Mouse (Mus musculus): ENCODE data around the gene Traf3ip2. TPM values are rescaled to one million over a fixed set of nuclear protein-coding genes. Genes with fewer than 3 reads are reported as not detected.
A peak's percentile ranks its signal among the peaks of the same experiment; 100 is the strongest.

Traf3ip2 gene
- polyA plus RNA-seq (2012), result 0.01 and 0.03 TPM in 2 replicates

DNA sequence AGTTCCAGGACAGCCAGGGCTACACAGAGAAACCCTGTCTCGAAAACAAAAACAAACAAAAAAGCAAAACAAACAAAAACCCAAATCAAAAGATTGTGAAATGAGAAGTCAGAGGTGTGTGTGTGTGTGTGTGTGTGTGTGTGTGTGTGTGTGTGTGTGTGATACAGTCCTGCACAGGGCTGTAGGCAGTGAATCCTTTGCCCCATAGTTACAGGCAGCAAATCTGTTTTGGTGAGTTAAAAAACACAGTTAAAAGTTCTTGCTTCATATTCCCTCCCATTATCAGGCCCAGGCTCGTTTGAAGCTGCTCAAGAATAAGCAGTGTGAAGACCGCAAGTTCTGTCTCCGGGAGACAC, at the start of gene Traf3ip2:
TSS of gene Traf3ip2 (plus strand) at position 302 of the 356 bp plus-strand sequence.
- Histone ChIP-seq H3K27me3 (ENCODE audit: control insufficient read depth) (no peaks in the 10 kb centered on the region), H3K4me3 (replicated peaks) (peak within 1 kb of the TSS; percentile 42), H3K36me3 (ENCODE audit: control insufficient read depth) (no peaks in the 10 kb centered on the region), H3K9me3 (ENCODE audit: control insufficient read depth, low read length) (no peaks in the 10 kb centered on the region), H3K4me1 (ENCODE audit: control insufficient read depth) (no peaks in the 10 kb centered on the region; the same call in 1 of the 2 replicates)
- TF ChIP-seq TAL1 (IDR thresholded peaks at IDR 0.05; ENCODE audit: low read length), result no peak

DNA sequence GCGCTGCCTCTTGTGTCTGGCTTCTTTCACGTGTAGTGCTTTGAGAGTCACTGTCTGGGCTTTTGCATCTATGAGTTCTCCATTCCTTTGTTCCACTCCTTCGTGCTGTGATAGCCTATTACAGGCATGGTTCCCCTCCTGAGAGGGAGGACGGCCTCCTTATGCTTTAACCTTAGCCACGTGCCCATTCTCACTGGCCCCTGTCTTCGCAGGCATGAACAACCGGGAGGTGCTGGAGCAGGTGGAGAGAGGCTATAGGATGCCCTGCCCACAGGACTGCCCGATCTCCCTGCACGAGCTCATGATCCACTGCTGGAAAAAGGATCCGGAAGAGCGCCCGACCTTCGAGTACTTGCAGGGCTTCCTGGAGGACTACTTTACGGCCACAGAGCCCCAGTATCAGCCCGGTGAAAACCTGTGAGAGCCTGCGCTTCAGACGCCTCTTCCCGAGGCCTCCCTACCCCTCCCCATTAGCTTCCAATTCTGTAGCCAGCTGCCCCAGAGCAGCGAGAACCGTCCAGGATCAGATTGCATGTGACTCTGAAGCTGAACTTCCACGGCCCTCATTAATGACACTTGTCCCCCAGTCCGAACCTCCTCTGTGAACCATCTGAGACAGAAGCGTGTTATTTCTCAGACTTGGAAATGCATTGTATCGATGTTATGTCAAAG, 49.0 kb upstream of the Traf3ip2 start:
- Histone ChIP-seq H3K36me3 (ENCODE audit: control insufficient read depth) (no peaks in the 10 kb centered on the region), H3K27me3 (ENCODE audit: control insufficient read depth) (no peaks in the 10 kb centered on the region), H3K4me1 (ENCODE audit: control insufficient read depth) (no peaks in the 10 kb centered on the region), H3K4me3 (replicated peaks) (no peak overlapping the region), H3K9me3 (ENCODE audit: control insufficient read depth, low read length) (no peaks in the 10 kb centered on the region)
- TF ChIP-seq GATA1 (IDR thresholded peaks at IDR 0.05; ENCODE audit: low read length), result no peak
- TF ChIP-seq TAL1 (IDR thresholded peaks at IDR 0.05; ENCODE audit: low read length), result no peak

DNA sequence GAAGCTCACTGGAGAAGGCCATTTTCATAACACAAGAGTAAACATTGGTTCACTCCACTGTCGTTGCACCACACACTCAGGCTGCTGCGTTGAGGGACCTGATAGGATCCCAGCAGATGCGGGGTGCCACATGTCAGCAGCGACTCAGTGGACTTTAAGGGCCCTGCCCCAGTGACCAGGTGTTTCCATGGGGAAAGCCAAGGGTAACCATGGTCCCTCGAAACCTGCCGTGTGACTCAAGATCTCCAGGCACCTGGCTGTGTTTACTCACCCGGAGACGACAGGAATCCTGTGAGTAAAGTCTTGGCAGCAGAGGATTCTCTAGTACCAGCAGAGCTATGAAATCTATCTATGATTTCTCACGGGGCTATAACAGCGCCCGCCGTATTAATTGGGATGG, 45.8 kb upstream of the Traf3ip2 start:
- no peak overlapping the region for H3K4me3 ChIP-seq (replicated peaks)
- no peak for TF ChIP-seq GATA1 (IDR thresholded peaks at IDR 0.05; ENCODE audit: low read length)
- no peak for TF ChIP-seq TAL1 (IDR thresholded peaks at IDR 0.05; ENCODE audit: low read length)
- no peaks in the 10 kb centered on the region for H3K27me3 ChIP-seq (ENCODE audit: control insufficient read depth)
- no peaks in the 10 kb centered on the region for H3K4me1 ChIP-seq (ENCODE audit: control insufficient read depth)
- no peaks in the 10 kb centered on the region for H3K36me3 ChIP-seq (ENCODE audit: control insufficient read depth)
- H3K9me3 ChIP-seq (ENCODE audit: control insufficient read depth, low read length), result no peaks in the 10 kb centered on the region

DNA sequence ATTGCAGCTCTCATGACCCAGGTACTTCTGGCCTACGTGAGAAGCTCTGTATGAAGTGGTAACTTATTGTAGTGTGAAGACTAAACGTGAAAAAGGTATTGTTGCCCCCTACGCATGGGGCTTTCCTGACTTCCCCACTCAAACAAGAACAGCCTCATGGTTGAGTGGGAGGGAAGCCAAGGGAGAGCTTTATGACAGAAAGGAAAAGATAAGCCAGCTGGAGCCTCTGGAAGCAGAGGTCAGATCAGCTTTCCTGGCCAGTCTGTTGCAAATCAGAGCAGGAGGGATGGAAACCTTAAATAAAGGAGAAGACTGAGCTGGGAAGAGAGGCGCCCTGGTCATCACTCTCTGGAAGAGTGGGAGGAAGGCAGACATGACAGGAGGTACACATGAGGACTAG, 43.7 kb upstream of the Traf3ip2 start:
- Histone ChIP-seq H3K4me3 (replicated peaks) (no peak overlapping the region), H3K36me3 (ENCODE audit: control insufficient read depth) (no peaks in the 10 kb centered on the region), H3K4me1 (ENCODE audit: control insufficient read depth) (no peaks in the 10 kb centered on the region), H3K9me3 (ENCODE audit: control insufficient read depth, low read length) (no peaks in the 10 kb centered on the region), H3K27me3 (ENCODE audit: control insufficient read depth) (no peaks in the 10 kb centered on the region)
- TF ChIP-seq GATA1 (IDR thresholded peaks at IDR 0.05; ENCODE audit: low read length) (no peak), TAL1 (IDR thresholded peaks at IDR 0.05; ENCODE audit: low read length) (no peak)

DNA sequence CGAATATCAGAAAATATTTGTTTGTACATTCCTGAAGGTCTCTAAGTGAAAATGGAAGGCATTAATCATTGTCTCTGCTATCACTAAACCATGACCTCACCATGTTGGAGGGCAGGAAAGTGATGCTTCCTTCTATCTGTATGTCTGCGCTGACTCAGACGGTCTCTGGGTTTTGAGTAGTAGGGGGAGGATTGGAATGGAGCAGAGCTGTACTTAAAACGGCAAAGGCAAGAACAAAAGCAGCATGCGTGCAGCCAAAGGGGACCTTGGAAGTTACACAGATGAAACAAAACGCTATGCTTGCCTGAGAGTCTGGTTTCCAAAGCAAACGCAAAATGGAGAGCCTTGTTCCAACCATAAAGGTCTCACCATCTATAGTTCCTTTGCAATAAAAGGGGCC, 41.7 kb upstream of the Traf3ip2 start:
- no peak overlapping the region for H3K4me3 ChIP-seq (replicated peaks)
- H3K36me3 ChIP-seq (ENCODE audit: control insufficient read depth), result no peaks in the 10 kb centered on the region
- H3K4me1 ChIP-seq (ENCODE audit: control insufficient read depth), result no peaks in the 10 kb centered on the region
- TF ChIP-seq GATA1 (IDR thresholded peaks at IDR 0.05; ENCODE audit: low read length), result no peak
- TF ChIP-seq TAL1 (IDR thresholded peaks at IDR 0.05; ENCODE audit: low read length), result no peak
- no peaks in the 10 kb centered on the region for H3K9me3 ChIP-seq (ENCODE audit: control insufficient read depth, low read length)
- H3K27me3 ChIP-seq (ENCODE audit: control insufficient read depth), result no peaks in the 10 kb centered on the region

DNA sequence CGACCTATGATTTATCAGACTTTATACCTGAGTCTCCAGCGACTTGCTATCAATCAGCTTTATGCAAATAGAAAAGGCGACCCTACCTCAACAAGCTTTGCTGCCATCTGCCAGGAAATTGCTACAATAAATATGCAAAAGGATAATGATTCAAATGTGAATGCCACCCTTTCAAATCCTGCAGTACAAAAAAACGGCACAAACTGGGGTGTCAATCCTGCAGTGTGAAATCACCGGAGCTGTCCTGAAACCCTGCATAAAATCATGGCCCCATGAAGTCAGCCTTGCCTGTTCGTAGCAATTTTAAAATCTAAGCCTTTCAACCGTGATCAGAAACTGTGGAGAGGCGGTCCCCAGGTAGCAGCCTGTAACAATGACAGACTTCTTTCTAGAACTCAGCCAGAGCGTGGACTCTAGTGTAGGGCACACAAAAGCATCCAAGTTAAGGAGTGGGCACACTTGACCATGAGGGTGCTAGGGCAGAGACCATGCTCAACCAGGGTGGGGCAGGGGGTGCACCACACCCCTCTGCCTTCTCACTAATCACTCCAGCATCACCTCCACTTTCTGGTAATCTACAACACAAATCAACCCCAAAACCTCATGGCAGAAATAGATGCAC, 40.6 kb upstream of the Traf3ip2 start:
- H3K36me3 ChIP-seq (ENCODE audit: control insufficient read depth), result no peaks in the 10 kb centered on the region

DNA sequence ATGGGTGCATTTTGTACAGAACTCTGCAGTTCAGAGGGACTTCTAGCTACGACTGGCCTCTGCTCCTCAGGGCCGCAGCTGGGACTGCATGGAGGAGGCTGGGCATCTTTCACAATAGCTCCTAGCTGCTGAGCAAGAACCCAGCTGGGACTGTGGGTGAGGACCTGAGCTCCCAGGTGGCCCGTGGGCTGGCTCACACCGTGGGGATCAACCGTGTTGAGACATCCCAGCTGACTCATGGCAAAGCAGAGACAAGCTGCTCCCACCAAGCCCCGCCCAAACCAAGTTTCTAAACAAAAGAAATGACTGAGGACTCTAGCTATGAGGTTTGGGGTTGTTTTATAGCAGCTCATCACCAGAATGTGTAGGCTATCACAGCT, 40.1 kb upstream of the Traf3ip2 start:
- no peak overlapping the region for H3K4me3 ChIP-seq (replicated peaks)
- no peaks in the 10 kb centered on the region for H3K9me3 ChIP-seq (ENCODE audit: control insufficient read depth, low read length)
- no peaks in the 10 kb centered on the region for H3K27me3 ChIP-seq (ENCODE audit: control insufficient read depth)
- no peaks in the 10 kb centered on the region for H3K4me1 ChIP-seq (ENCODE audit: control insufficient read depth)
- no peaks in the 10 kb centered on the region for H3K36me3 ChIP-seq (ENCODE audit: control insufficient read depth)
- no peak for TF ChIP-seq GATA1 (IDR thresholded peaks at IDR 0.05; ENCODE audit: low read length)
- TF ChIP-seq TAL1 (IDR thresholded peaks at IDR 0.05; ENCODE audit: low read length), result no peak

More for the DNA sequence above, 40.6 kb upstream of the Traf3ip2 start:
- H3K4me3 ChIP-seq (replicated peaks), result no peak overlapping the region
- no peaks in the 10 kb centered on the region for H3K4me1 ChIP-seq (ENCODE audit: control insufficient read depth)
- H3K9me3 ChIP-seq (ENCODE audit: control insufficient read depth, low read length), result no peaks in the 10 kb centered on the region
- H3K27me3 ChIP-seq (ENCODE audit: control insufficient read depth), result no peaks in the 10 kb centered on the region
- no peak for TF ChIP-seq GATA1 (IDR thresholded peaks at IDR 0.05; ENCODE audit: low read length)
- no peak for TF ChIP-seq TAL1 (IDR thresholded peaks at IDR 0.05; ENCODE audit: low read length)

DNA sequence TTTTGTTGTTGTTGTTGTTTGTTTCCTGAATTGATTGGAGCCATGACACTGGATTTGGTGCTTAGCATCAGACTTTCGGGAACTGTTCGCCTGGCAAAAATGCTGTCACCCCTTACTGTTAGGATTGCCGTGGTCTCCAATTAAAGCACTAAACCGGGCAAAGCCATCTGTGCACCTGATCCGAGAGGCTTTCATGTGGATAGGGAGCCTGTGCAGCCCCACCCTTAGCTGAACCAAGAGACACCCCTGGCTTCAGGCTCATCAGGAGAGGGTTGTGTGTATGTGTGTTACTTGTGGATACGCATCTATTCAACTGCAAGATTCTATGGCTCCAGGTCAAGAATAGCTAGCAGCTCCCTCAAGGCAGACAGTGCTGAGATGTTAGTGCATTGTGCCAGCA, 36.3 kb upstream of the Traf3ip2 start:
- no peaks in the 10 kb centered on the region for H3K27me3 ChIP-seq (ENCODE audit: control insufficient read depth)
- TF ChIP-seq GATA1 (IDR thresholded peaks at IDR 0.05; ENCODE audit: low read length) (no peak), TAL1 (IDR thresholded peaks at IDR 0.05; ENCODE audit: low read length) (no peak)
- H3K4me3 ChIP-seq (replicated peaks), result no peak overlapping the region

DNA sequence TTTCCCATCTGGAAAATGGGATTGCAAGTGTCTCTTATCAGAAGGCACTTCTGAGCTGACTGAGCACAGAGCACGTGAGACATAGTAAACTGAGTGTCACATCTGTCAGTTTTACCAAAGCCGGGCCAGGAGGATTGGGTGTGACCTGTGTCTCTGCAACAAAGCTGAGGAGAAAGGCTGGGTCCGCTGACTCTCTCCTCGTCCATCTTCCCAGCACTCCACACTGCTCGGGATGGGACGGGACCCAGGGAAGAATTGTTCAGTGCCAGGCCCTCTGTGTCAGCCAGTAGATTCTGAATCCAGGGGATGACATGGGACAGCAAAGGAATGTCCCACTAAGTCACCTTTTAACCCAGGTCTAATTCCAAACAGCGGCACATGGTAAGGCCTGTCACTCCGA, 32.3 kb upstream of the Traf3ip2 start:
- Histone ChIP-seq H3K27me3 (ENCODE audit: control insufficient read depth) (no peaks in the 10 kb centered on the region), H3K36me3 (ENCODE audit: control insufficient read depth) (no peaks in the 10 kb centered on the region), H3K4me1 (ENCODE audit: control insufficient read depth) (no peaks in the 10 kb centered on the region), H3K9me3 (ENCODE audit: control insufficient read depth, low read length) (no peaks in the 10 kb centered on the region), H3K4me3 (replicated peaks) (no peak overlapping the region)
- TF ChIP-seq GATA1 (IDR thresholded peaks at IDR 0.05; ENCODE audit: low read length) (no peak), TAL1 (IDR thresholded peaks at IDR 0.05; ENCODE audit: low read length) (no peak)

More for the DNA sequence above, 36.3 kb upstream of the Traf3ip2 start:
- no peaks in the 10 kb centered on the region for H3K36me3 ChIP-seq (ENCODE audit: control insufficient read depth)
- no peaks in the 10 kb centered on the region for H3K4me1 ChIP-seq (ENCODE audit: control insufficient read depth)
- H3K9me3 ChIP-seq (ENCODE audit: control insufficient read depth, low read length), result no peaks in the 10 kb centered on the region
